Mouse (Mus musculus) midbrain, embryonic 16.5 days (tissue): ENCODE data around the gene Pax7. TPM values are rescaled to one million over a fixed set of nuclear protein-coding genes. Genes with fewer than 3 reads are reported as not detected.

Source experiments
- ATAC-seq: fragments of 200-750 bp; cut with Nextera tagmentation; 2 replicates; pipeline ENCODE4 v1.8.0; 2017; ENCODE audit warnings: moderate TSS enrichment
- H3K27ac ChIP-seq: fragments of 300-500 bp; sonication (generic); 2 replicates; pipeline ENCODE4 v1.5.1; 2014; ENCODE audit warnings: mild to moderate bottlenecking, low read length, mixed read lengths
- H3K27me3 ChIP-seq: fragments of 300-500 bp; sonication (generic); 2 replicates; pipeline ENCODE4 v1.6.1; 2014; ENCODE audit warnings: low read depth, low read length, mixed read lengths; ENCODE audit not compliant: control insufficient read depth, insufficient read depth
- H3K36me3 ChIP-seq: fragments of 300-500 bp; sonication (generic); 2 replicates; pipeline ENCODE4 v1.6.1; 2014; ENCODE audit warnings: mild to moderate bottlenecking, low read length, moderate library complexity, mixed read lengths; ENCODE audit not compliant: control insufficient read depth, insufficient read depth
- H3K4me1 ChIP-seq: fragments of 300-500 bp; sonication (generic); 2 replicates; pipeline ENCODE4 v1.6.1; 2014; ENCODE audit warnings: mild to moderate bottlenecking, low read length, mixed read lengths; ENCODE audit not compliant: control insufficient read depth, insufficient read depth
- H3K4me2 ChIP-seq: fragments of 300-500 bp; sonication (generic); 2 replicates; pipeline ENCODE4 v1.6.1; 2014; ENCODE audit warnings: mild to moderate bottlenecking, low read length, mixed read lengths
- H3K4me3 ChIP-seq: fragments of 300-500 bp; sonication (generic); 2 replicates; pipeline ENCODE4 v1.5.1; 2014; ENCODE audit warnings: low read depth, mild to moderate bottlenecking, low read length, moderate library complexity, mixed read lengths
- H3K9ac ChIP-seq: fragments of 300-500 bp; sonication (generic); 2 replicates; pipeline ENCODE4 v1.6.1; 2014; ENCODE audit warnings: low read depth, low read length, mixed read lengths
- H3K9me3 ChIP-seq: fragments of 300-500 bp; sonication (generic); replicated peaks from 2 replicates; pipeline ENCODE4 v1.6.1; 2014; ENCODE audit warnings: mild to moderate bottlenecking, low read length, mixed read lengths; ENCODE audit not compliant: control insufficient read depth, poor library complexity, severe bottlenecking
- WGBS: fragments of 180-500 bp; shearing (Covaris S2); extraction: QIAGEN DNeasy Blood & Tissue Kit; methylation state at CpG from one replicate; pipeline ENCODE4 v1.1.7; 2014; 5-methylcytosine and 5-hydroxymethylcytosine counted together
- polyA plus RNA-seq: library from polyadenylated mRNA; unstranded; fragments of >200 nt; fragmentation: Nextera tagmentation; extraction: Ambion mirVana; gene quantifications from 2 replicates; pipeline ENCODE4 v1.2.1, GENCODE M21; 2015

The Pax7 gene
- polyA plus RNA-seq, 1 experiment from 2014 or later, result 4.4 TPM

GRCm38 (mm10) chr4:139833817-139834401 is 581 bp upstream of the Pax7 start:
- H3K27ac ChIP-seq, result no peak overlapping the region
- 8% methylated on average over 17 of the region's 17 CpGs for WGBS
- H3K4me1 ChIP-seq, result peaks cover 13% of the 10 kb centered on the region
- 0 out of 2 replicates have a peak overlapping the region, but pooled peaks have one; percentile 3 for H3K4me3 ChIP-seq
- H3K36me3 ChIP-seq, result no peaks in the 10 kb centered on the region
- no peaks in the 10 kb centered on the region for H3K9me3 ChIP-seq
- H3K9ac ChIP-seq, result no peak overlapping the region
- peaks cover 58% of the 10 kb centered on the region for H3K27me3 ChIP-seq
- peak overlapping the region; percentile 51 for H3K4me2 ChIP-seq
- ATAC-seq, result no peak

GRCm38 (mm10) chr4:139832281-139833035 is 870 bp downstream of the Pax7 start:
- peak overlapping the region; percentile 51 for H3K4me2 ChIP-seq
- peak overlapping the region; percentile 76 for H3K27ac ChIP-seq
- H3K9me3 ChIP-seq, result no peaks in the 10 kb centered on the region
- H3K4me1 ChIP-seq, result peaks cover 21% of the 10 kb centered on the region
- under 1% methylated on average over 53 of the region's 55 CpGs for WGBS
- H3K9ac ChIP-seq, result peak overlapping the region; percentile 51
- H3K36me3 ChIP-seq, result no peaks in the 10 kb centered on the region
- peaks cover 49% of the 10 kb centered on the region for H3K27me3 ChIP-seq
- no peak for ATAC-seq
- H3K4me3 ChIP-seq, result peak overlapping the region; percentile 37

GRCm38 (mm10) chr4:139831501-139832230 is 1.7 kb downstream of the Pax7 start:
- H3K4me1 ChIP-seq, result peaks cover 21% of the 10 kb centered on the region
- H3K27ac ChIP-seq, result peak overlapping the region; percentile 76
- WGBS, result under 1% methylated on average over 57 of the region's 57 CpGs
- no peaks in the 10 kb centered on the region for H3K36me3 ChIP-seq
- H3K4me2 ChIP-seq, result peak overlapping the region; percentile 51
- no peak for ATAC-seq
- H3K9me3 ChIP-seq, result no peaks in the 10 kb centered on the region
- H3K4me3 ChIP-seq, result peak overlapping the region; percentile 37
- H3K27me3 ChIP-seq, result peaks cover 48% of the 10 kb centered on the region
- peak overlapping the region; percentile 62 for H3K9ac ChIP-seq

- peak overlapping the region; percentile 51 for H3K4me2 ChIP-seq
- peak overlapping the region; percentile 76 for H3K27ac ChIP-seq
- no peaks in the 10 kb centered on the region for H3K36me3 ChIP-seq
- H3K9ac ChIP-seq, result peak overlapping the region; percentile 62; the same call in 1 of the 2 replicates
- peaks cover 21% of the 10 kb centered on the region for H3K4me1 ChIP-seq
- H3K4me3 ChIP-seq, result peak overlapping the region; percentile 37
- 3% methylated on average over 24 of the region's 24 CpGs for WGBS
- peaks cover 48% of the 10 kb centered on the region for H3K27me3 ChIP-seq
- ATAC-seq, result no peak
- H3K9me3 ChIP-seq, result no peaks in the 10 kb centered on the region
These were observed 2.5 kb downstream of the Pax7 start for GRCm38 (mm10) chr4:139830581-139831387.

GRCm38 (mm10) chr4:139830053-139830452 is 3.3 kb downstream of the Pax7 start:
- Histone ChIP-seq H3K9me3 (no peaks in the 10 kb centered on the region), H3K4me2 (peak overlapping the region; percentile 51), H3K27ac (peak overlapping the region; percentile 54), H3K4me3 (peak overlapping the region; percentile 37), H3K4me1 (peaks cover 21% of the 10 kb centered on the region), H3K36me3 (no peaks in the 10 kb centered on the region), H3K27me3 (peaks cover 46% of the 10 kb centered on the region), H3K9ac (peak overlapping the region; percentile 35)
- ATAC-seq, result no peak
- WGBS, result 10% methylated on average over 14 of the region's 14 CpGs

GRCm38 (mm10) chr4:139828871-139829590 is 4.3 kb downstream of the Pax7 start:
- WGBS, result 15% methylated on average over 16 of the region's 16 CpGs
- no peaks in the 10 kb centered on the region for H3K9me3 ChIP-seq
- no peaks in the 10 kb centered on the region for H3K36me3 ChIP-seq
- ATAC-seq, result no peak
- H3K4me3 ChIP-seq, result peak overlapping the region; percentile 37
- peaks cover 25% of the 10 kb centered on the region for H3K4me1 ChIP-seq
- H3K9ac ChIP-seq, result peak overlapping the region; percentile 18; the same call in 1 of the 2 replicates
- peak overlapping the region; percentile 39; the same call in 1 of the 2 replicates for H3K27ac ChIP-seq
- H3K27me3 ChIP-seq, result peaks cover 41% of the 10 kb centered on the region
- H3K4me2 ChIP-seq, result peak overlapping the region; percentile 51

GRCm38 (mm10) chr4:139828283-139828678 is 5.0 kb downstream of the Pax7 start:
- H3K27me3 ChIP-seq, result peaks cover 41% of the 10 kb centered on the region

More at GRCm38 (mm10) chr4:139828283-139828678, 5.0 kb downstream of the Pax7 start:
- H3K4me3 ChIP-seq, result peak overlapping the region; percentile 27
- H3K36me3 ChIP-seq, result no peaks in the 10 kb centered on the region
- ATAC-seq, result no peak
- 3% methylated on average over 37 of the region's 37 CpGs for WGBS
- no peak overlapping the region for H3K27ac ChIP-seq
- peaks cover 30% of the 10 kb centered on the region for H3K4me1 ChIP-seq
- H3K9ac ChIP-seq, result peak overlapping the region; percentile 5; the same call in 1 of the 2 replicates
- H3K4me2 ChIP-seq, result peak overlapping the region; percentile 51
- no peaks in the 10 kb centered on the region for H3K9me3 ChIP-seq
